In the genomic region with DNA sequence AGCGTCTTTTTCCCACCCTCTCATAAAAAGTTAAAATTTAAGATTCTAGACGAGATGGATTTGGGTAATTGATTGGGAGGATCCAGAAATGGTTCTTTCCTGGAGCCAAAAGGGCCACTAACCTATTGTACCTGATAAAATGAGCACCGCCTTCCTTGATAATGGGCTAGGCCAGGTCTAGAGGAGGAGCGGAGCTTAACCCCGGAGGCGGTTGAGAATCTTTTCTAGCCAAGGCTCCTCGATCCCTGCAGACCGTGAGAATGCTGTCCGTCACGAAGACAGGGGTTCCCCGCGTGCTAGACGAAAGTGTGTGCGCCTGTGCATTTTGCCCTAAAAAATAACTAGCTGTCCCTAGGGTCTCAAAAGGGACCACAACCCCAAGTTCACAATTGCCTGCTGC, we compare ENCODE assay signal across 8 mouse cellular contexts. TPM values are rescaled to one million over a fixed set of nuclear protein-coding genes. Genes with fewer than 3 reads are reported as not detected.
DNase-seq lines count a peak whose midpoint lies in the region; ATAC-seq and TF ChIP-seq lines count a peak whose summit lies in the region.

No protein-coding gene starts in this region.

- TF ChIP-seq CTCF in layer of hippocampus, adult 2 months (conservative IDR thresholded peaks at IDR 0.05) = no peak

- no peaks in the 10 kb centered on the region for H3K36me3 ChIP-seq in neural tube, embryonic 12.5 days

- peak; percentile 17 for ATAC-seq in inflammation-experienced regulatory T-cells, adult 6 months
- peak; percentile 39; the same call in 1 of the 2 replicates for ATAC-seq in neural tube, embryonic 12.5 days (ENCODE audit: low FRiP score, low read depth)

- 2% methylated on average over 14 of the region's 14 CpGs for WGBS in neural tube, embryonic 12.5 days

- H3K27me3 ChIP-seq in neural tube, embryonic 12.5 days (replicated peaks) = peaks cover 49% of the 10 kb centered on the region

- peak overlapping the region; percentile 98 for H3K27ac ChIP-seq in layer of hippocampus, adult 2 months
- H3K27ac ChIP-seq in brown adipose tissue, adult 24 weeks (replicated peaks; ENCODE audit: low read depth, low read length) = 0 out of 2 replicates have a peak overlapping the region, but pooled peaks have one; percentile 13
- H3K27ac ChIP-seq in neural tube, embryonic 12.5 days = no peak overlapping the region

- peak overlapping the region; percentile 99 for H3K4me2 ChIP-seq in neural tube, embryonic 12.5 days (replicated peaks)

- no peaks in the 10 kb centered on the region for H3K9me3 ChIP-seq in neural tube, embryonic 12.5 days

- H3K4me3 ChIP-seq in layer of hippocampus, adult 2 months = peak overlapping the region; percentile 92
- peak overlapping the region; percentile 54 for H3K4me3 ChIP-seq in brown adipose tissue, adult 24 weeks (ENCODE audit: insufficient read depth, low read depth, low read length)
- H3K4me3 ChIP-seq in neural tube, embryonic 12.5 days = peak overlapping the region; percentile 61

- H3K9ac ChIP-seq in neural tube, embryonic 12.5 days = peak overlapping the region; percentile 67

- H3K4me1 ChIP-seq in brown adipose tissue, adult 24 weeks (ENCODE audit: control insufficient read depth, insufficient read depth, insufficient read length, low read length) = peaks cover 11% of the 10 kb centered on the region
- peaks cover 28% of the 10 kb centered on the region for H3K4me1 ChIP-seq in neural tube, embryonic 12.5 days

- no peak for DNase-seq in layer of hippocampus, adult 2 months (ENCODE audit: low spot score in 2 of 2)
- DNase-seq in layer of hippocampus, postnatal 10 days (ENCODE audit: low spot score in 2 of 2) = no peak
- no peak for DNase-seq in ovary, postnatal 14 days (ENCODE audit: low spot score)
- DNase-seq in urinary bladder, postnatal 36 days (ENCODE audit: low spot score in 2 of 2) = no peak
- no peak for DNase-seq in frontal cortex, postnatal 25 days (ENCODE audit: low spot score in 2 of 2)

RNA-seq across cellular contexts. Expression of a gene that starts 17.3 kb away (rescaled TPM):
- 1 to 10 TPM in 1 of 2 experiments, not detected in 1; 1.3 TPM for total RNA-seq in layer of hippocampus, adult 2 months (2021)
- total RNA-seq in layer of hippocampus, postnatal 10 days (2021) = 1 to 10 TPM in 1 of 2 experiments, not detected in 1; 2.4 TPM
- polyA plus RNA-seq in brown adipose tissue, adult 24 weeks (2012; ENCODE audit: insufficient read depth, insufficient read length, missing spikeins) = not detected in 2 replicates
- not detected for polyA plus RNA-seq in inflammation-experienced regulatory T-cells, adult 6 months (2017; shearing (Covaris generic))
- polyA plus RNA-seq in neural tube, embryonic 12.5 days (2016; fragmentation: Nextera tagmentation; extraction: Ambion mirVana) = 0.18 TPM in 1 of 2 replicates, not detected in the other

RNA-seq across cellular contexts. Expression of a gene that starts 17.4 kb away (rescaled TPM):
- 10 to 100 TPM; 79.2 to 82.4 TPM for total RNA-seq in layer of hippocampus, adult 2 months (2021)
- 10 to 100 TPM; 41.7 to 47.2 TPM for total RNA-seq in layer of hippocampus, postnatal 10 days (2021)
- polyA plus RNA-seq in brown adipose tissue, adult 24 weeks (2012; ENCODE audit: insufficient read depth, insufficient read length, missing spikeins) = 7.2 and 11.1 TPM in 2 replicates
- 1 to 10 TPM in 2 of 3 experiments, under 1 TPM in 1; 0.53 to 5.0 (median 2.2) TPM for polyA plus RNA-seq in inflammation-experienced regulatory T-cells, adult 6 months (2017; shearing (Covaris generic))
- polyA plus RNA-seq in neural tube, embryonic 12.5 days (2016; fragmentation: Nextera tagmentation; extraction: Ambion mirVana) = 9.1 and 9.3 TPM in 2 replicates

RNA-seq across cellular contexts. Expression of a gene that starts 22.8 kb away (rescaled TPM):
- total RNA-seq in layer of hippocampus, adult 2 months (2021) = 10 to 100 TPM; 12.3 to 14.4 TPM
- total RNA-seq in layer of hippocampus, postnatal 10 days (2021) = 10 to 100 TPM; 16.0 to 17.6 TPM
- polyA plus RNA-seq in brown adipose tissue, adult 24 weeks (2012; ENCODE audit: insufficient read depth, insufficient read length, missing spikeins) = 3.6 and 3.7 TPM in 2 replicates
- not detected for polyA plus RNA-seq in inflammation-experienced regulatory T-cells, adult 6 months (2017; shearing (Covaris generic))
- 0.43 and 0.74 TPM in 2 replicates for polyA plus RNA-seq in neural tube, embryonic 12.5 days (2016; fragmentation: Nextera tagmentation; extraction: Ambion mirVana)

RNA-seq across cellular contexts. Expression of a gene that starts 29.1 kb away (rescaled TPM):
- total RNA-seq in layer of hippocampus, adult 2 months (2021) = under 1 TPM; 0.27 to 0.38 TPM
- under 1 TPM in 1 of 2 experiments, not detected in 1; 0.43 TPM for total RNA-seq in layer of hippocampus, postnatal 10 days (2021)
- polyA plus RNA-seq in brown adipose tissue, adult 24 weeks (2012; ENCODE audit: insufficient read depth, insufficient read length, missing spikeins) = not detected in 2 replicates
- polyA plus RNA-seq in inflammation-experienced regulatory T-cells, adult 6 months (2017; shearing (Covaris generic)) = not detected
- 0.18 and 0.51 TPM in 2 replicates for polyA plus RNA-seq in neural tube, embryonic 12.5 days (2016; fragmentation: Nextera tagmentation; extraction: Ambion mirVana)

RNA-seq across cellular contexts. Expression of a gene that starts 29.1 kb away (rescaled TPM):
- total RNA-seq in layer of hippocampus, adult 2 months (2021) = 10 to 100 TPM; 29.2 to 30.7 TPM
- 10 to 100 TPM; 30.5 to 30.6 TPM for total RNA-seq in layer of hippocampus, postnatal 10 days (2021)
- 8.7 and 10.4 TPM in 2 replicates for polyA plus RNA-seq in brown adipose tissue, adult 24 weeks (2012; ENCODE audit: insufficient read depth, insufficient read length, missing spikeins)
- polyA plus RNA-seq in inflammation-experienced regulatory T-cells, adult 6 months (2017; shearing (Covaris generic)) = 1 to 10 TPM; 3.9 to 8.2 (median 6.0) TPM
- polyA plus RNA-seq in neural tube, embryonic 12.5 days (2016; fragmentation: Nextera tagmentation; extraction: Ambion mirVana) = 57.4 and 59.2 TPM in 2 replicates
